Mouse (Mus musculus): ENCODE measurements around the gene Dll4.

- TF ChIP-seq EP300 (optimal IDR thresholded peaks at IDR 0.05), result no peak
- TF ChIP-seq CTCF (IDR thresholded peaks at IDR 0.05; ENCODE audit: low read depth), result no peak
Observed at GRCm38 (mm10) chr2:119281899-119282565, 43.6 kb upstream of the Dll4 start.
